Mouse (Mus musculus) megakaryocyte, embryonic 14.5 days (primary cell): ENCODE data around the gene Mamdc2.

Source experiments
- FLI1 ChIP-seq: IDR thresholded peaks from 2 replicates; pipeline ENCODE4 v1.6.1; 2012; ENCODE audit warnings: low read length, inconsistent platforms, mixed read lengths
- GATA1 ChIP-seq: IDR thresholded peaks from 3 replicates; pipeline ENCODE4 v1.6.1; 2012; ENCODE audit warnings: mixed read lengths, low read length, inconsistent platforms, borderline replicate concordance

GRCm38 (mm10) chr19:23374941-23375656 is 73.1 kb downstream of the Mamdc2 start:
- TF ChIP-seq GATA1 (no peak), FLI1 (no peak)
